In the genomic region with DNA sequence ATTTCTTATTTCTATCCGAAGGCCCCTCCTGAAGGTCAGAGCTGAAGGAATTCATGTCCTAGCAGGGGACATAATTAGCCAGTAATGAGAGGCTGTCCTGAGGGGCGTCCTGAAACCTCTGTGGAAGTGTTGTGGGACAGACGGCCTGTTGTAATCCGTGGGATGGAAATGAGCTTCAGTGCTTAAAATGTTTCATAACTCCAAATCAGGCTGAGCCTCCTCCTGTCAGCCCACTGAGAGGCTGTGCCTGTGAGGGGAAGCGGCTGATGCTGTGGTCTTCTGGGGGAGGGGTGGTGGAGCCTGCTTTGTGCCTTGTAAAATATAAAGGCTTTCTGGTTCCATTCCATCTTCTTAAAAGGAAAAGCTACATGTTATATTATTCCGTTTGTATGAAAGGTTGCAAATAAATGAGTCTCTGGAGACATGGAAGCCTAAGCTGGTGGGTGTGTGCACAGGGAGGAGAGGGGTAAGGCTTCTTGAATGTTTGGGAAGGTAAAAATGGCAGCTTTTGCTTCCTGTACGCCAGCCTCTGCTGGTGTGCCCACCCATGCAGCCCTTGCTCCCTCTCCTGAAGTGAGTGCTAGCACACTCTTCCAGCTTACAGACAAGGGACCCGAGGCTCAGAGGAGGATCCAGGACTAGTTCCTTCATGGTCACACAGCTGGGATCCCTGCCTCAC, we compare ENCODE assay signal across 10 mouse cellular contexts.
DNase-seq lines count a peak whose midpoint lies in the region; ATAC-seq and TF ChIP-seq lines count a peak whose summit lies in the region.
"Had no signal": no experiment of that assay in that cellular context is flagged by ENCODE, and none has a peak within 500 bp of the region (broad histone marks: within the 10 kb centered on the region; RNA-seq: fewer than 3 reads in every experiment).

No protein-coding gene starts in this region.

- H3K4me2 ChIP-seq in forebrain, embryonic 13.5 days, result no peak overlapping the region
- no peak overlapping the region for H3K4me2 ChIP-seq in forebrain, embryonic 11.5 days (ENCODE audit: low read depth, low read length, severe bottlenecking)
- no peak overlapping the region for H3K4me2 ChIP-seq in lung, embryonic 14.5 days
- H3K4me2 ChIP-seq: hindbrain, embryonic 15.5 days had no signal

- no peak overlapping the region for H3K4me3 ChIP-seq in forebrain, embryonic 13.5 days
- no peak overlapping the region for H3K4me3 ChIP-seq in forebrain, embryonic 11.5 days (ENCODE audit: low read depth, low read length)
- H3K4me3 ChIP-seq in lung, embryonic 14.5 days (ENCODE audit: low read depth, low read length), result no peak overlapping the region
- H3K4me3 ChIP-seq in lung, adult 2 months (replicated peaks; ENCODE audit: extremely low read depth, low read depth, low read length), result no peak overlapping the region
- H3K4me3 ChIP-seq: hindbrain, embryonic 15.5 days had no signal

- TF ChIP-seq POLR2A in lung, adult 2 months (IDR thresholded peaks at IDR 0.05; ENCODE audit: borderline replicate concordance, extremely low read depth, low read depth, low read length), result no peak

- H3K27ac ChIP-seq in forebrain, embryonic 13.5 days, result no peak overlapping the region
- no peak overlapping the region for H3K27ac ChIP-seq in forebrain, embryonic 11.5 days (ENCODE audit: low read depth, low read length)
- H3K27ac ChIP-seq in lung, embryonic 14.5 days (ENCODE audit: low read depth), result 0 out of 2 replicates have a peak overlapping the region, but pooled peaks have one; percentile 26
- H3K27ac ChIP-seq: hindbrain, embryonic 15.5 days had no signal

- H3K4me1 ChIP-seq in forebrain, embryonic 13.5 days, result peaks cover 7% of the 10 kb centered on the region; the same call in 1 of the 2 replicates
- H3K4me1 ChIP-seq in forebrain, embryonic 11.5 days (replicated peaks; ENCODE audit: control insufficient read depth, insufficient read depth, low read length), result peaks cover 6% of the 10 kb centered on the region; the same call in 1 of the 2 replicates
- H3K4me1 ChIP-seq in lung, embryonic 14.5 days (ENCODE audit: insufficient read depth), result peaks cover 8% of the 10 kb centered on the region; the same call in 1 of the 2 replicates
- H3K4me1 ChIP-seq in lung, adult 2 months (ENCODE audit: control insufficient read depth, insufficient read depth, low read length), result no peaks in the 10 kb centered on the region
- H3K4me1 ChIP-seq: hindbrain, embryonic 15.5 days had no signal

- no peak overlapping the region for H3K9ac ChIP-seq in forebrain, embryonic 13.5 days
- H3K9ac ChIP-seq in forebrain, embryonic 11.5 days (ENCODE audit: low read length), result no peak overlapping the region
- H3K9ac ChIP-seq in lung, embryonic 14.5 days, result no peak overlapping the region
- H3K9ac ChIP-seq: hindbrain, embryonic 15.5 days had no signal

- ATAC-seq in forebrain, embryonic 13.5 days, result peak; percentile 33; the same call in 1 of the 2 replicates
- no peak for ATAC-seq in forebrain, embryonic 11.5 days (replicated peaks; ENCODE audit: low FRiP score)
- ATAC-seq in lung, embryonic 14.5 days (ENCODE audit: insufficient read depth), result peak; percentile 74; the same call in 1 of the 2 replicates

- WGBS in forebrain, embryonic 13.5 days, result 48% methylated on average over 8 of the region's 8 CpGs
- whole genome bisulfite sequencing in forebrain, embryonic 11.5 days, result 43% methylated on average over 8 of the region's 8 CpGs
- WGBS in lung, embryonic 14.5 days, result 32% methylated on average over 8 of the region's 8 CpGs
- WGBS in lung, adult 2 months, result 48% methylated on average over 8 of the region's 8 CpGs

- no peaks in the 10 kb centered on the region for H3K9me3 ChIP-seq in forebrain, embryonic 13.5 days (replicated peaks)
- no peaks in the 10 kb centered on the region for H3K9me3 ChIP-seq in forebrain, embryonic 11.5 days (ENCODE audit: control insufficient read depth, low read length)
- no peaks in the 10 kb centered on the region for H3K9me3 ChIP-seq in lung, embryonic 14.5 days (ENCODE audit: low read depth, low read length)
- H3K9me3 ChIP-seq: hindbrain, embryonic 15.5 days had no signal

- DNase-seq in forebrain, embryonic 11.5 days (ENCODE audit: low spot score), result no peak
- peak; percentile 64 for DNase-seq in lung, embryonic 14.5 days
- no peak for DNase-seq in lung, adult 2 months
- DNase-seq in layer of hippocampus, postnatal 14 days (ENCODE audit: low spot score in 2 of 2), result peak; percentile 25 to 31
- DNase-seq in right cerebral cortex, adult 2 months (ENCODE audit: low spot score in 2 of 2), result peak; percentile 65 to 66
- no peak for DNase-seq in kidney, postnatal 14 days
- DNase-seq in testis, postnatal 14 days (ENCODE audit: low spot score), result no peak
- DNase-seq: gastrocnemius, postnatal 14 days had no signal

- H3K36me3 ChIP-seq in forebrain, embryonic 13.5 days (ENCODE audit: poor library complexity, severe bottlenecking), result no peaks in the 10 kb centered on the region
- H3K36me3 ChIP-seq in forebrain, embryonic 11.5 days (ENCODE audit: control insufficient read depth, insufficient read depth, low read length), result no peaks in the 10 kb centered on the region
- no peaks in the 10 kb centered on the region for H3K36me3 ChIP-seq in lung, embryonic 14.5 days (ENCODE audit: insufficient read depth)
- H3K36me3 ChIP-seq: hindbrain, embryonic 15.5 days had no signal

- H3K27me3 ChIP-seq in forebrain, embryonic 13.5 days, result no peaks in the 10 kb centered on the region
- no peaks in the 10 kb centered on the region for H3K27me3 ChIP-seq in forebrain, embryonic 11.5 days (ENCODE audit: control insufficient read depth, insufficient read depth, low read length)
- H3K27me3 ChIP-seq in lung, embryonic 14.5 days (ENCODE audit: insufficient read depth, low read length), result no peaks in the 10 kb centered on the region
- H3K27me3 ChIP-seq: hindbrain, embryonic 15.5 days had no signal

- TF ChIP-seq CTCF in lung, embryonic 14.5 days (IDR thresholded peaks at IDR 0.05; ENCODE audit: low read depth), result no peak
- TF ChIP-seq CTCF in lung, adult 2 months (IDR thresholded peaks at IDR 0.05; ENCODE audit: insufficient read depth, low read length), result no peak

Comparison
In these comparisons a context has a peak if more than half of its experiments do, and no peak if none do; other contexts are left out.
1. DNase-seq: peak in lung, embryonic 14.5 days (single experiment), layer of hippocampus, postnatal 14 days (2 of 2) and right cerebral cortex, adult 2 months (2 of 2); none in forebrain, embryonic 11.5 days (single experiment), lung, adult 2 months (single experiment), kidney, postnatal 14 days (single experiment) and testis, postnatal 14 days (single experiment).